ENCODE assay signal across 18 mouse cellular contexts in genomic region chr16:45629497-45630105, GRCm38 (mm10). TPM values are rescaled to one million over a fixed set of nuclear protein-coding genes. Genes with fewer than 3 reads are reported as not detected.
DNase-seq lines count a peak whose midpoint lies in the region; ATAC-seq lines count a peak whose summit lies in the region.
"Had no signal": no experiment of that assay in that cellular context is flagged by ENCODE, and none has a peak within 500 bp of the region (broad histone marks: within the 10 kb centered on the region; RNA-seq: fewer than 3 reads in every experiment).

No protein-coding gene starts in this region.

- no peaks in the 10 kb centered on the region for H3K36me3 ChIP-seq in lung, embryonic 16.5 days (ENCODE audit: control insufficient read depth, insufficient read depth, low read length)
- H3K36me3 ChIP-seq: forebrain, embryonic 12.5 days; hindbrain, embryonic 13.5 days; neural tube, embryonic 13.5 days had no signal

- H3K9ac ChIP-seq in lung, embryonic 16.5 days (ENCODE audit: low read length): no peak overlapping the region
- H3K9ac ChIP-seq: forebrain, embryonic 12.5 days; hindbrain, embryonic 13.5 days; liver, postnatal 0 days; neural tube, embryonic 13.5 days had no signal

- H3K9me3 ChIP-seq in lung, embryonic 16.5 days (ENCODE audit: control insufficient read depth, low read length): no peaks in the 10 kb centered on the region
- H3K9me3 ChIP-seq: forebrain, embryonic 12.5 days; hindbrain, embryonic 13.5 days; neural tube, embryonic 13.5 days had no signal

- DNase-seq in heart, adult 11 months: peak; percentile 57
- no peak for DNase-seq in heart, postnatal 4 days
- no peak for DNase-seq in lung, postnatal 14 days
- DNase-seq in cerebellum, adult 9-10 months: peak; percentile 32
- DNase-seq in lung, postnatal 10 days: peak; percentile 33
- DNase-seq in adrenal gland, postnatal 36 days: no peak
- DNase-seq in spleen, adult 18-20 months: no peak

- no peaks in the 10 kb centered on the region for H3K4me1 ChIP-seq in lung, embryonic 16.5 days (replicated peaks; ENCODE audit: control insufficient read depth, insufficient read depth, low read length)
- H3K4me1 ChIP-seq: forebrain, embryonic 12.5 days; hindbrain, embryonic 13.5 days; neural tube, embryonic 13.5 days had no signal

- WGBS in lung, embryonic 16.5 days: 52% methylated on average over 8 of the region's 8 CpGs

- no peak overlapping the region for H3K27ac ChIP-seq in lung, embryonic 16.5 days (ENCODE audit: low read length)
- H3K27ac ChIP-seq: forebrain, embryonic 12.5 days; hindbrain, embryonic 13.5 days; neural tube, embryonic 13.5 days had no signal

- peaks cover 2% of the 10 kb centered on the region; the same call in 1 of the 2 replicates for H3K27me3 ChIP-seq in lung, embryonic 16.5 days (ENCODE audit: control insufficient read depth, insufficient read depth, low read depth, low read length)
- H3K27me3 ChIP-seq: forebrain, embryonic 12.5 days; hindbrain, embryonic 13.5 days; neural tube, embryonic 13.5 days had no signal

- H3K4me3 ChIP-seq in lung, embryonic 16.5 days (ENCODE audit: low read length): no peak overlapping the region
- H3K4me3 ChIP-seq: forebrain, embryonic 12.5 days; hindbrain, embryonic 13.5 days; neural tube, embryonic 13.5 days had no signal

- H3K4me2 ChIP-seq in lung, embryonic 16.5 days (ENCODE audit: low read depth, low read length): no peak overlapping the region
- H3K4me2 ChIP-seq: forebrain, embryonic 12.5 days; hindbrain, embryonic 13.5 days; neural tube, embryonic 13.5 days had no signal

- peak; percentile 59 for ATAC-seq in lung, embryonic 16.5 days (ENCODE audit: low read depth)

RNA-seq across cellular contexts. Expression of gene Gcsam, which starts 19.4 kb away (rescaled TPM):
- total RNA-seq in heart, postnatal 4 days (2021): under 1 TPM in 1 of 2 experiments, not detected in 1; 0.19 TPM
- 0.08 and 0.38 TPM in 2 replicates for polyA plus RNA-seq in lung, embryonic 16.5 days (2015; fragmentation: Nextera tagmentation; extraction: Ambion mirVana)
- total RNA-seq in adrenal gland, postnatal 36 days (2021): under 1 TPM in 1 of 2 experiments, not detected in 1; 0.10 TPM
- total RNA-seq: layer of hippocampus, adult 18-20 months; layer of hippocampus, postnatal 36 days; left cerebral cortex, postnatal 36 days had no signal
- polyA plus RNA-seq: C2C12; forebrain, embryonic 12.5 days; hindbrain, embryonic 13.5 days had no signal

RNA-seq across cellular contexts. Expression of gene BC016579, which starts 24.3 kb away (rescaled TPM):
- not detected for total RNA-seq in heart, postnatal 4 days (2021)
- polyA plus RNA-seq in lung, embryonic 16.5 days (2015; fragmentation: Nextera tagmentation; extraction: Ambion mirVana): 0.25 and 0.29 TPM in 2 replicates
- under 1 TPM; 0.16 to 0.20 TPM for total RNA-seq in adrenal gland, postnatal 36 days (2021)
- total RNA-seq: gastrocnemius, postnatal 4 days had no signal
- polyA plus RNA-seq: C2C12; heart, embryonic 14.5 days; hindbrain, embryonic 13.5 days; neural tube, embryonic 13.5 days had no signal

Comparison
In these comparisons a context has a peak if more than half of its experiments do, and no peak if none do; other contexts are left out.
1. DNase-seq: peak in heart, adult 11 months (single experiment), cerebellum, adult 9-10 months (single experiment) and lung, postnatal 10 days (single experiment); none in heart, postnatal 4 days (single experiment), lung, postnatal 14 days (single experiment), adrenal gland, postnatal 36 days (0 of 2) and spleen, adult 18-20 months (0 of 2).